Mouse (Mus musculus) embryonic facial prominence, embryonic 11.5 days (tissue): ENCODE data around the gene Prkn. TPM values are rescaled to one million over a fixed set of nuclear protein-coding genes. Genes with fewer than 3 reads are reported as not detected.
A peak's percentile ranks its signal among the peaks of the same experiment; 100 is the strongest.

ENCODE experiments used
- ATAC-seq: fragments of 200-750 bp; cut with Nextera tagmentation; replicated peaks from 2 replicates; pipeline ENCODE4 v1.8.0; 2017; ENCODE audit warnings: low read depth; ENCODE audit not compliant: insufficient number of reproducible peaks, low FRiP score, low TSS enrichment
- DNase-seq: peaks from one replicate; pipeline ENCODE4 v3.0.0-alpha.2; 2015; ENCODE audit warnings: low spot score
- H3K27ac ChIP-seq: fragments of 300-500 bp; sonication (generic); replicated peaks from 2 replicates; pipeline ENCODE4 v1.5.1; 2014; ENCODE audit warnings: mild to moderate bottlenecking, low read depth, low read length, control low read depth
- H3K27me3 ChIP-seq: fragments of 300-500 bp; sonication (generic); 2 replicates; pipeline ENCODE4 v1.6.1; 2014; ENCODE audit warnings: mild to moderate bottlenecking, low read length, moderate library complexity, mixed read lengths; ENCODE audit not compliant: control insufficient read depth, insufficient read depth
- H3K36me3 ChIP-seq: fragments of 300-500 bp; sonication (generic); replicated peaks from 2 replicates; pipeline ENCODE4 v1.6.1; 2014; ENCODE audit warnings: low read depth, mild to moderate bottlenecking, low read length, moderate library complexity, mixed read lengths; ENCODE audit not compliant: control insufficient read depth, insufficient read depth
- H3K4me1 ChIP-seq: fragments of 300-500 bp; sonication (generic); 2 replicates; pipeline ENCODE4 v1.6.1; 2014; ENCODE audit warnings: low read length, mixed read lengths; ENCODE audit not compliant: control insufficient read depth, insufficient read depth
- H3K4me2 ChIP-seq: fragments of 300-500 bp; sonication (generic); 2 replicates; pipeline ENCODE4 v1.6.1; 2014; ENCODE audit warnings: low read depth, mild to moderate bottlenecking, control low read depth, low read length, moderate library complexity
- H3K4me3 ChIP-seq: fragments of 300-500 bp; sonication (generic); 2 replicates; pipeline ENCODE4 v1.5.1; 2014; ENCODE audit warnings: low read depth, low read length, control low read depth
- H3K9ac ChIP-seq: fragments of 300-500 bp; sonication (generic); replicated peaks from 2 replicates; pipeline ENCODE4 v1.6.1; 2014; ENCODE audit warnings: mild to moderate bottlenecking, control low read depth, low read length
- H3K9me3 ChIP-seq: fragments of 300-500 bp; sonication (generic); replicated peaks from 2 replicates; pipeline ENCODE4 v1.6.1; 2016; ENCODE audit warnings: mild to moderate bottlenecking, low read length, inconsistent platforms, mixed read lengths; ENCODE audit not compliant: control insufficient read depth
- WGBS: fragments of 180-500 bp; shearing (Covaris S2); extraction: QIAGEN DNeasy Blood & Tissue Kit; methylation state at CpG from one replicate; pipeline ENCODE4 v1.1.7; 2014; 5-methylcytosine and 5-hydroxymethylcytosine counted together
- polyA plus RNA-seq: library from polyadenylated mRNA; unstranded; fragments of >200 nt; fragmentation: Nextera tagmentation; extraction: Ambion mirVana; gene quantifications from 2 replicates; pipeline ENCODE4 v1.2.1, GENCODE M21; 2014

Prkn gene
- polyA plus RNA-seq, 1 experiment from 2014 or later, result 0.97 TPM

DNA sequence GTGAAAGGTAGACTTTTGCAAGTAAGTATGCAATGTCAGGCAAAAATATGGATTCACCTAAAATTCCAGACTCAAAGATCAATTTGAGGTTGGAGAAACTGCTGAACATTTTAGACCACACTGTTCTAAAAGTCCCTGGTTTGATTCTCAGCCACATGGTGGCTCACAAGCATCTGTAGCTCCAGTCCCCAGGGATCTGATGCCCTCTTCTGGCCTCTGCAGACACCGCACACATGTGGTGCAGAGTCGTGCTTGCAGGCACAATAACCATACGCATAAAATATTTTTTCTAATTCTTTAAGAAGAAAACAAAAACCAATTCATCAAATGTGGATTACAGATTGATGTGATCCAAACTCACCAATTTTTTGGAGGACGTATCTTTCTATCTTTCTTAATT lies 189.2 kb downstream of the Prkn start:
- Histone ChIP-seq H3K9me3 (no peaks in the 10 kb centered on the region), H3K9ac (no peak overlapping the region), H3K4me2 (no peak overlapping the region), H3K27me3 (no peaks in the 10 kb centered on the region), H3K4me1 (no peaks in the 10 kb centered on the region), H3K4me3 (no peak overlapping the region), H3K36me3 (no peaks in the 10 kb centered on the region), H3K27ac (no peak overlapping the region)
- WGBS, result 93% methylated on average over 4 of the region's 4 CpGs
- no peak for DNase-seq
- ATAC-seq, result no peak

DNA sequence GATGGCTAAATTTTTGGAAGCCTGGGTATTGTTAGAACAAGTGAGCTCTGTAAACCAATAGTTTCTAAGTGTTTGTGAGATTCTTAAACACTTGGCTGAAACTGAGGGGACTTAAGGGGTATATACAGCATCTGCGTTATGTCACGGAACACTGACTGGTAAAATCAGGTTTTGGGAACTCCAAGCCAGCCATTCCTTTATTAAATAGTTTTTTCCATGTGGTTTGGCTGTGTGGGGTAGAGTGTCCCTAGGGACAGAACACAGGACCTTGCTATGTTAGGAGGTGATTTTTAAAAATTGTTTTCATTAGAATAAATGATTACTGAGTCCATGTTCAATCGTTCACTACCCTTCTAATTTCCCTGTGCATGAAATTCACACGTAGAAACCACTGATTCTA lies 190.8 kb downstream of the Prkn start:
- ATAC-seq (no peak), DNase-seq (no peak)
- Histone ChIP-seq H3K4me2 (no peak overlapping the region), H3K4me1 (no peaks in the 10 kb centered on the region), H3K36me3 (no peaks in the 10 kb centered on the region), H3K9me3 (no peaks in the 10 kb centered on the region), H3K9ac (no peak overlapping the region), H3K4me3 (no peak overlapping the region), H3K27me3 (no peaks in the 10 kb centered on the region), H3K27ac (no peak overlapping the region)
- 79% methylated on average over 4 of the region's 4 CpGs for WGBS

DNA sequence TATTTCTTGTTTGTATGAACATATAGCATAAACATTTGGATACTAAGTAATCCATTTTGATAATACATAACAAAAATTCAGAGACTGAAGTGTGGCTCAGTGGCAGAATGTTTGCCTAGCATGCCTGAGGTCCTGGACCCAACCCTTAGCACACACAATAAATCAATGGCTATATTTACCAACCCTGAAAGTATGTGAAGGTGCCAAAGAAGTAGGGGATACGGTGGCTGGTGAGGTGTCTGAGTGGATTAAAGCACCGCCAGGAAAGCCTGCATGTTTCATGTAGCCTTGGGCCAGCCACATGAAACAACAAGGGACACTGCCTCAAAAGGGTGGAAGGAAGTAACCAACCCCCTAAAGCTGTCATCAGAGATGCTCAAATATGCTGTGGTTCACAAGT lies 192.2 kb downstream of the Prkn start:
- Histone ChIP-seq H3K4me2 (no peak overlapping the region), H3K9me3 (no peaks in the 10 kb centered on the region), H3K27me3 (no peaks in the 10 kb centered on the region), H3K4me1 (no peaks in the 10 kb centered on the region), H3K27ac (no peak overlapping the region), H3K9ac (no peak overlapping the region), H3K36me3 (no peaks in the 10 kb centered on the region), H3K4me3 (no peak overlapping the region)
- 75% methylated on average over 2 of the region's 2 CpGs for WGBS
- DNase-seq, result no peak
- ATAC-seq, result no peak

DNA sequence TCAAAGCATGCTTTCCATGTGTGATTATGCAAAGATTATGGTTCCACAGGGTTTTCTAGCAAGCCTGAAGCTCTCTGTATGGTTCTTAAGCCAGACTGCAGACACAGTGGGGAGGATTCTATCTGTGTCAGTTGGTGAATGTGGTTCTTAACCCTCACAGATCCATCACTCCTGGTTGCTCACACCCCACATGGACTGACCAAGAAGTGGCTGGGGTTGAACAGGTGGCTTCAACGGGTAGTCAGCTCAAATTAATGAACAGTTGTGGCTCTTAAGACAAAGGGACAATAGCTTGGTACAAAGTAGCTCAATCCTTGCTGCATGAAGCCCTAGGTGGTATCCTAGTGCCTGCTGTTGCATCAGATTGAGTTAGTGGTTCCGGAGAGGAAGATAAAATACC lies 193.4 kb downstream of the Prkn start:
- H3K9ac ChIP-seq, result no peak overlapping the region
- DNase-seq (no peak), ATAC-seq (no peak)

DNA sequence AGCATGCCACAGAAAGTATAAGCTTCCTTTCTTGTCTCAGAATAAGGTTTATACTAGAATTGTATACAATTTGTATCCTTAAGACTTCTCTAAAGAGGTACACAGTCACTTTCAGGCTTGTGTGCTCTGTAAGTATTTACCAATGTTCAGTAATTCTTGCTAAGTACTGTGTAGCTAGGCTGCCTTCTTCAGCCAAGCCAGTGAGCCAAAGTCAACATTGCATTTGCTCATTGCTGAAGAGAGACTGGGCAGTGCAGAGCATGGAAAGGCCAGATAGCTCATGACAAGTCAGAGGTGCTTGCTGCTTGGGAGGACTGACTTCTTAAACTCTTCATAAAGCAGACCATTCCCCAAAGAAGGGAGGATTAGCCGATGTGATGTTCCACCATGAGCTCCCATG lies 198.1 kb downstream of the Prkn start:
- Histone ChIP-seq H3K9ac (no peak overlapping the region), H3K4me2 (no peak overlapping the region), H3K4me3 (no peak overlapping the region), H3K4me1 (no peaks in the 10 kb centered on the region), H3K27me3 (no peaks in the 10 kb centered on the region), H3K27ac (no peak overlapping the region), H3K36me3 (no peaks in the 10 kb centered on the region), H3K9me3 (no peaks in the 10 kb centered on the region)
- ATAC-seq, result no peak
- 95% methylated on average over 1 of the region's 1 CpGs for whole genome bisulfite sequencing
- DNase-seq, result no peak

More for the DNA sequence above, 193.4 kb downstream of the Prkn start:
- H3K4me2 ChIP-seq, result no peak overlapping the region
- H3K36me3 ChIP-seq, result no peaks in the 10 kb centered on the region
- no peaks in the 10 kb centered on the region for H3K9me3 ChIP-seq
- 78% methylated on average over 2 of the region's 2 CpGs for WGBS
- H3K4me1 ChIP-seq, result no peaks in the 10 kb centered on the region
- no peaks in the 10 kb centered on the region for H3K27me3 ChIP-seq
- no peak overlapping the region for H3K27ac ChIP-seq
- no peak overlapping the region for H3K4me3 ChIP-seq

DNA sequence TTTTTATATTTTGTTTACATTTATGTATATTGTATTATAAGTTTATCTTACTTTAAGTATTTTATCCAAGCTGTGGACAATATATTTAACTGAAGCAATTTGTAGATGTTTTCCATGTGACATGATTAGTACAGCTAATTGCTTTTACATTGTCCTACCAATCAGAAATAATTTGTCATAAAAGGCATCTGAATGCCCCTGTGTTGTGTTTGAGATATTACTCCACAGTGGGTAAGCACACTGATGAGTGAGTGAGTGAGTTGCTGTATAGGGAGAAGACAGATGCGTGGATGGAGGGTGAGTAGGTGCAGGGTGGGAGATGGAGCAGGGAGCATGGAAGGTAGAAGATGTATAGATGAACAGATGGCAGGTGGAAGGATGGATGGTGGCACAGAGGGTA lies 218.8 kb downstream of the Prkn start:
- 90% methylated on average over 1 of the region's 1 CpGs for WGBS
- Histone ChIP-seq H3K9me3 (no peaks in the 10 kb centered on the region), H3K9ac (no peak overlapping the region), H3K27ac (no peak overlapping the region), H3K4me1 (no peaks in the 10 kb centered on the region), H3K4me3 (no peak overlapping the region), H3K27me3 (no peaks in the 10 kb centered on the region), H3K4me2 (no peak overlapping the region), H3K36me3 (no peaks in the 10 kb centered on the region)
- ATAC-seq, result no peak
- DNase-seq, result no peak

DNA sequence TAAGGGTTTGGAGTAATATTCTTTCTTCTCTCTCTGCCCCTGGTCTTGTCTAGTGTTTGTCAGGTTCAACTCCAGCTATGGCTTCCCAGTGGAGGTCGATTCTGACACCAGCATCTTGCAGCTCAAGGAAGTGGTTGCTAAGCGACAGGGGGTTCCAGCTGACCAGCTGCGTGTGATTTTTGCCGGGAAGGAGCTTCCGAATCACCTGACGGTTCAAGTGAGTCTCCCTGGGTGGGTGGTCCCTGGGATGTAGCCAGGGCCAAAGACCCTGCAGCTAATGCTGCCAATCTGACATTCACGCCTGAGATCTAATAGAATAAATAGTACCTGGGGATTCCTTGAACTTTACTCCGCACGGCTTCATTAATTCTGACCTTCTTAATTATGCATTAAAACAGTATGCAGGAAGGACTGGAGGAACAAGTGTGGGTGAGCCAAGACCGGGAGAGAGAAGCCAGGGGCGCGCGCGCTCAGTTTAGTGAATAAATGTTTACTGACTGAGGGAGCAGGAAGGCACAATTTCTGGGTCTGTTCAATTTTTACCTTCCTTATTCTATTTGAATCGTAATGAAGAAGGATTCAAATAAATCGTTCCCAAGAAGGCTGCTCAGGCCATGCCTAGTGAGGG lies 227.0 kb downstream of the Prkn start:
- Histone ChIP-seq H3K27ac (no peak overlapping the region), H3K9ac (0 out of 2 replicates have a peak overlapping the region, but pooled peaks have one; percentile 11), H3K9me3 (no peaks in the 10 kb centered on the region), H3K27me3 (no peaks in the 10 kb centered on the region), H3K4me3 (no peak overlapping the region), H3K4me1 (no peaks in the 10 kb centered on the region), H3K4me2 (peak overlapping the region; percentile 25), H3K36me3 (no peaks in the 10 kb centered on the region)
- 5% methylated on average over 16 of the region's 16 CpGs for WGBS
- peak; percentile 67 for DNase-seq
- no peak for ATAC-seq

DNA sequence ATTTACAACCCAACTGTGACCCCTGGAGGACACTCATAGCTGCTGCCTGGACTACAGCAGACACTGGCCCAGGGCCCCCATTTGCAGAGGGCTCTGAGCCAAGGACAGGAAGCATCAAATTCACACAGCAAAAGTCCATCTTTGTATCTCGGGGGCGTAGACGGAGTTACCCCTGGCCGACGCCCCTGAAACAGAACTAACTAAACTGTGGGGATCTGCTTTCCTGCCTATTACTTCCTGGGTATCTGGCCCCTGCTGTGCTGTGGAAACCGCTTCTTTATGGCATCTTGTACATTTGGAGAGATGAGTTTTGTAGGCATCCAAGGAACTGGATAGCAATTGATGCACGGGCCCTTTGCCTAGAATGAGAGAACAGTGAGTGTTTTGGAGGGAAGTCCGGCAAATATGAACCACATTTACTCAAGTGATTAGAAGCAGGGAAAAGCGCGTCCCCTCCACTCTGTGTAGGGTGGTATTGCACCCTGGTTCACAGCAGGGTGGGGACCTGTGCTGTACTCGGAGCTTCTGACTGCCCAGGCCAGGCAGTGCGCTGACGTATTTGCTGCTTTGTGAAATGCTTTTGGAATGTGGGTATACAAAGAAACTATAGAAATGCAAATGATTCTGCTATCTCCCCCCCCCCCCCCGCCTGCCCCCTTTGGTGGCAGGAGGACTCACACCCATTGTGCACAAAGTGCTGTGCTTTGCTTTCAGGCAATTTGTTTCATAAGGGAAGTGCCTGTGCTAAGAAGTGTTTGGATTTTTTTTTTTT lies 227.7 kb downstream of the Prkn start:
- H3K36me3 ChIP-seq, result no peaks in the 10 kb centered on the region
- H3K27me3 ChIP-seq, result no peaks in the 10 kb centered on the region
- DNase-seq, result peak; percentile 81
- no peak overlapping the region for H3K4me3 ChIP-seq
- 6% methylated on average over 14 of the region's 14 CpGs for WGBS
- peak; percentile 93 for ATAC-seq
- 0 out of 2 replicates have a peak overlapping the region, but pooled peaks have one; percentile 11 for H3K9ac ChIP-seq
- H3K9me3 ChIP-seq, result no peaks in the 10 kb centered on the region
- no peaks in the 10 kb centered on the region for H3K4me1 ChIP-seq
- H3K4me2 ChIP-seq, result peak overlapping the region; percentile 25
- no peak overlapping the region for H3K27ac ChIP-seq
